Mouse (Mus musculus): ENCODE data around the gene AL607142.1. TPM values are rescaled to one million over a fixed set of nuclear protein-coding genes. Genes with fewer than 3 reads are reported as not detected.
A peak's percentile ranks its signal among the peaks of the same experiment; 100 is the strongest.

Gene AL607142.1
- total RNA-seq, 2 experiments from 2014 or later: not detected

- intact Hi-C loops (cut with DNase I): no loop called here
- DNase-seq: no peak
Measured at GRCm38 (mm10) chr4:120091997-120092783, 27.4 kb downstream of the AL607142.1 start.

GRCm38 (mm10) chr4:120096935-120097334 lies 32.1 kb downstream of the AL607142.1 start:
- no peak for DNase-seq
- intact Hi-C loops (cut with DNase I): no loop called here

DNA sequence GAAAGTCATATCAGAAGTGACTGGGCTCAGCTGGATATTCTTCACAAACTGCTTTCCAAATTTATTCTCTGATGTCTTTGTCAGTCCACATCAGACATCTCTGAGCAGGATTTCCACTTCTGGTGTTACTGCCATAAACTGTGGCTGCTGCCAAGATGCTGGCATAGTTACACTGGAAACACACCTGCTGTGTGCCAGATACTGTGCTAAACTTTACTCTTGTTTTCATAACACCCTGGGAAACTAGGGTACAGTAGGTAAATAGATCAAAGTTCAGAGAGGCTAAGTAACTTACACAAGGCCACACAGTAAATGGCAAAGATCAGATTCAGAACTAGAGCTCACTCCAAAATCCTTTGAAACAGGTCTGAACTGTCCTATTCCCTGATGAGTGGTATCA lies 36.4 kb downstream of the AL607142.1 start:
- DNase-seq: no peak
- intact Hi-C loops (cut with DNase I): loop anchor here (5.0 to 10.0 kb wide), 2 partner anchors 186 to 289 kb away; no protein-coding TSS in a partner anchor

DNA sequence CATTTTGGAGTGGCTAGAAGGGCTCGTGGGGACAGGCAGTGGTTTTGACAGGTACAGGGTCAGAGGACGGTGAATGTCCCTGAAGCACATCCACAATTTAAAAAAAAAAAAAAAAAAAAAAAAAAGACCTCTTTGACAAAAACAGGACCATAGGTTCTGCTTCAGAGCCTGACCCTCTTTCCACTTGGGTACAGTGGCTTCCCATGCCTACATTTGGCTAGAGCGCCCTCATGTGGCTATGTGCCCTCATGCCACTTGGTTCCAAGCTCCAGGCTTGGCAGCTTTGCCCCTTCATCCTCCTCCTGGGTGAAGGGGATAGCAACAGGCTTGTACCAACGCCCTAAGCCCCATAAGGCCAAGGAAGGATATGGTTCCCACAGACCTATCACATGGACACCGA lies 39.8 kb downstream of the AL607142.1 start:
- intact Hi-C loops (cut with DNase I): loop anchor here (5.0 to 10.0 kb wide), 2 partner anchors 190 to 292 kb away; no protein-coding TSS in a partner anchor
- DNase-seq: peak; percentile 84

DNA sequence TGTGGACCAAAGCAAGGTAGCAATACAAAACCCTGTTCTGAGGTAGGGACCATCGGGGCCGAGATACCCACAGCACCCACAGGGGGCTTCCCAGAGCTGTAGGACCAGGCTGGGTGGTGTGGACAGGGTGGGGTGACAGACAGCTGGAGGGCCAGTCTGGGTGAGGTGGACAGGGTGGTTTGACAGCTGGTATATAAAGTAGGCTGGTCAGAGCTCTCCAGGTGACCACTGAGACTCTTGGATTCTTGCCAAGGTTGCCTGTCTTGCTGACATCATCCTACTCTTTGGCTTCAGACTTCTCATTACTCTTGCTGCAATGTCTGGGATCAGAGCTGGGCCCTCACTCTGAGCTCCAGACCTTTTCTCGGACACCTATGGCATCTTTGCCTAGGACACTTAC lies 41.6 kb downstream of the AL607142.1 start:
- intact Hi-C loops (cut with DNase I): loop anchor here (10.0 kb wide), 1 partner anchor 192 kb away; no protein-coding TSS in a partner anchor
- no peak for DNase-seq

DNA sequence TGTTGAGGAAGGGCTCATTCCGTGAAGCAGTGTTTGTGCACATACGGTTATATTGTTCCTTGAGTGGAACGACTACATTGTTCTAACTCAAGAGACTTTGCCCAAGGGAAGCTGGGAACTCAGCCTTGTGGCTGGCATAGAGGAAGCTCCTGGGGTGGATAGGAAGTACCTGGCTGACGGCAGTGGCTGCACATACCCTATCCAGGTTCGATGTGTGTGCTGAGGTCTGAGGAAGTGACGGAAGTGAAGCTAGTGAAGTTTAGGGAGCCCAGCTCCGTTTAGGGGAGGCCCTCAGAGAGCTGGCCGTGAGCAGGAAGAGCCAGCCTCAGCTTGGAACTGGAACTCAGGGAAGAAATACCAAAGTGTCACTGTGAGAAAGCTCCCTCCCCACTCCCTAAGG lies 43.0 kb downstream of the AL607142.1 start:
- DNase-seq: no peak
- intact Hi-C loops (cut with DNase I): loop anchor here (10.0 kb wide), 1 partner anchor 193 kb away; no protein-coding TSS in a partner anchor

DNA sequence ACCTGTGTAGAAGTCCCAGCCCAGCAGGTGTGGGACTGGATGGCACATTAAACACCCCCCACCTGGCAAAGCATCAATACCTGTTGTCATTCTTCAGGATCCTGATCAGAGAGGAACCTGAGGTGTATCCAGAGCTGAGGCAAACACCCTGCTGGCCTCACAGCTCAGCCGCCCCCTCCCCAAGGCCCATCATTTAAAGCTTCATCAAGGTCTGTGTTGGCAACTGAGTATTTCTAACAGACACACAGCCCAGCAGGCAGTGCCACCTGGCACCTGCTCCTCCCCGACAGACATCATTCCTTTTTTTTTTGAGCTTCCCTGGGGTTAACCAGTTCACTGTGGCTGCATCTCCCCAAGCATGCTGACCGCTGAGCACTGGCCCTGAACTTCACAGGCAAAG lies 50.7 kb downstream of the AL607142.1 start:
- intact Hi-C loops (cut with DNase I): no loop called here
- no peak for DNase-seq

DNA sequence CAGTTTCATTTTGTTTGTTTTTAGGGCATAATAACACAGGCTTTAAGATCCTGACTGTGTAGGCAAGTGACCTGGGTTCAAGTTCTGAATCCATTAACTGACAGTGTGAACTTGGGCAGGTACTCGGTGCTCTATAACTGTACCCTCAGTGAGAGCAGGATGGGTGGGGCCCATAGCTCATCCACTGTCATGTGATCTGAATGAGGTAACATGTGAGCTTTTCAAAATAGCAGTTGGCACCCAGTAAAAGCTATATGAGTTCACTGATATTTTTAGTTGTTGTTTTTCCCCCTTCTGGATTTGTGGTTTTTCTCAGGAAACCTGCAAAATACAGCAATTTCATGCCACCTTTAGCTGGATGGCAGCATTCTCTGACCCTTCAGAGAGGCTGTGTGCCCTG lies 51.5 kb downstream of the AL607142.1 start:
- no peak for DNase-seq
- intact Hi-C loops (cut with DNase I): no loop called here

GRCm38 (mm10) chr4:120120276-120120675 lies 55.5 kb downstream of the AL607142.1 start:
- intact Hi-C loops (cut with DNase I): no loop called here
- DNase-seq: peak; percentile 81

- intact Hi-C loops (cut with DNase I): loop anchor here (5.0 kb wide), 1 partner anchor 492 kb away; no protein-coding TSS in a partner anchor
Measured at GRCm38 (mm10) chr4:120124656-120125055, 59.9 kb downstream of the AL607142.1 start.

GRCm38 (mm10) chr4:120126047-120126446 lies 61.3 kb downstream of the AL607142.1 start:
- DNase-seq: peak; percentile 64
- intact Hi-C loops (cut with DNase I): loop anchor here (5.0 kb wide), 1 partner anchor 494 kb away; no protein-coding TSS in a partner anchor

More at GRCm38 (mm10) chr4:120124656-120125055, 59.9 kb downstream of the AL607142.1 start:
- no peak for DNase-seq

DNA sequence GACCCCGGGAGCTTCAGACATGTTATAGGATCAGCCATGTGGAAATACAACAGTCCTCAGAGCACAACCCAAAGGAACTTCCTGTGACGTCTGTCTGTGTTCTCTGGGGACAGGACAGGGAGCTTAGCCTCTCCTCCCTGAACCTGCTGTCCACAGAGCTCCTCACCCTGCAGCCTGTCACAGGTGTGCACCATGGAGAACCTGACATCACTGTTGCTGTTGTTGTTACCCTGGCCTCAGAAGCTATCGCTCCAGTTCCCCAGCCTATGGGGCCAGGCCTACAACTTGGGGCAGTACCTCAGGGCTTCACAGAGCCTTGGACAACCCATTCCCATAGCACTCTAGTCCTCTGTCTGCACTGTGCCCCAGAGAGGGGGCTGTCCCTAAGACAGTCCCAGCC lies 62.5 kb downstream of the AL607142.1 start:
- intact Hi-C loops (cut with DNase I): loop anchor here (5.0 kb wide), 1 partner anchor 495 kb away; no protein-coding TSS in a partner anchor
- DNase-seq: no peak

- DNase-seq: peak; percentile 87
- intact Hi-C loops (cut with DNase I): loop anchor here (5.0 kb wide), 1 partner anchor 496 kb away; no protein-coding TSS in a partner anchor
Measured at GRCm38 (mm10) chr4:120128033-120128432, 63.2 kb downstream of the AL607142.1 start.

GRCm38 (mm10) chr4:120129233-120129885 lies 64.6 kb downstream of the AL607142.1 start:
- intact Hi-C loops (cut with DNase I): loop anchor here (5.0 kb wide), 1 partner anchor 497 kb away; no protein-coding TSS in a partner anchor
- DNase-seq: peak; percentile 71

GRCm38 (mm10) chr4:120130926-120131325 lies 66.1 kb downstream of the AL607142.1 start:
- DNase-seq: no peak
- intact Hi-C loops (cut with DNase I): loop anchor here (10.0 kb wide), 1 partner anchor 244 kb away; no protein-coding TSS in a partner anchor

- DNase-seq: peak; percentile 94
- intact Hi-C loops (cut with DNase I): loop anchor here (10.0 kb wide), 1 partner anchor 243 kb away; no protein-coding TSS in a partner anchor
Measured at GRCm38 (mm10) chr4:120131441-120132220, 66.8 kb downstream of the AL607142.1 start.

GRCm38 (mm10) chr4:120134223-120134622 lies 69.4 kb downstream of the AL607142.1 start:
- peak; percentile 43 for DNase-seq
- intact Hi-C loops (cut with DNase I): loop anchor here (10.0 kb wide), 1 partner anchor 241 kb away; no protein-coding TSS in a partner anchor

DNA sequence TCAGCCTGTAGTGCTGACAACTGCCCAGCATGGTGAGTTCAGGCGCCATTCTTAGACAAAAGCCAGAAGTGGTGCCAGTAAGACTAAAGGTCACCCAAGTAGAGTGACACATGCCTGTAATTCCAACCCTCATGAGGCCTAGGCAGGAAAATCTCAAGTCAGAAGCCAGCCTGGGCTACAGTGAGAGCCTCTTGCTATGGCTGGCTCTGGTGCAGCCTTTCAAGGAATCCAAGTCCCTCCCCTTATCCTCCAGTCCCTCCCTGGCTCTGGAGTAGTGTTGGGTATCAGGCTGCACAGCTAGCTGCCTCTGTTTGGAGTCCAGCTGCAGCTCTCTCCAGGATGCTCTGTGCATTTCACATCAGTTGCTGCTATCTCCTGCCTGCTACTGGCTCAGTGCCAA lies 77.0 kb downstream of the AL607142.1 start:
- intact Hi-C loops (cut with DNase I): no loop called here
- DNase-seq: no peak

GRCm38 (mm10) chr4:120142905-120143304 lies 78.1 kb downstream of the AL607142.1 start:
- intact Hi-C loops (cut with DNase I): no loop called here
- DNase-seq: no peak

Data from left cerebral cortex, postnatal 4 days (tissue).